Mouse (Mus musculus) effector memory CD4-positive, alpha-beta T cell, adult 5 months (primary cell): Measurements from ENCODE around the gene 2310079G19Rik. TPM values are rescaled to one million over a fixed set of nuclear protein-coding genes. Genes with fewer than 3 reads are reported as not detected.

Source experiments
- polyA plus RNA-seq: library from polyadenylated mRNA; unstranded; fragments of 100-300 nt; shearing (Covaris generic); gene quantifications from one replicate; pipeline ENCODE4 v1.2.1, GENCODE M21; 2017

The 2310079G19Rik gene
- polyA plus RNA-seq, result not detected

DNA sequence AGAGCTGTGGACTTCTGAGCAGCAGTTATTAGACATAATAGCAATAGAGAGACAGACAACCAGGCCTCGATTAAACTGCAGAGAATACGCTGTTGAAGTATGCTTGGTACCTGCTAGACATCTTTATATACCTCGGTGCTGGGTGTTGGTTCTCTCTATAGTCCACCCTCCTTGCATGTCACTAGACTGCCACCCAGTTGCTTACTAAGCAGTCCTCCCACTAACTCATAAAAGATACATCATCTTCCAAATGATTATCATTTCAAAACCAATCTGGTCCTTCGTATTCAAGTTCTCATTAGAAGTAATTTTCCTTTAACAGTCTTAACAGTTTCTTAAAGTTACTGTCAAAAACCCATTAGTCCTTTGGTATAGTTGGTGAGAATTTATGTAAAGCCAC lies at the start of gene 2310079G19Rik:
Gene 2310079G19Rik, minus strand, starts transcription at position 101 of the 400 bp plus-strand sequence.

GRCm38 (mm10) chr16:88671571-88671970 lies 44.1 kb upstream of the 2310079G19Rik start, which contains the start of gene Krtap27-1:
Gene Krtap27-1 (minus strand): TSS chr16:88671671.

GRCm38 (mm10) chr16:88647358-88647846 lies 19.9 kb upstream of the 2310079G19Rik start, which contains the start of gene Krtap26-1:
Gene Krtap26-1 (minus strand): TSS chr16:88647796.

DNA sequence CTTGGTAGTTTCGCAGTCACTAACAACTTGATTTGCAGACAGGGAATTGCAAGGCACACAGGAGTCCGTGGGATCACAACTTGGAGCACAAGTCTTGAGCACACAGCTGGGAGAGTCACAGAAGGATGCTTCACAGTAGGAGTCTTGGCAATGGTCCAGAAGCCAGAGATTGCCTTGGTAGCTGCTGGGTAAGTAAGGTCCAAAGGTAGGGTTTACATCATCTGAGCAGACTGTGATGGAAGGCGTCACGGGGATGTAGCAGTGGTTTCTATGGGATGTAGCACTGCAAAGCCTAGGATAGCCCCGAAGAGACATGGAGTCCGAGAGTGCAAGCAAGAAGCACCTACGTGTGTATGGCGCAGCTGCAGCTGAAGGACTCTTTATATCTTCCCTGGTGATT lies 15.5 kb downstream of the 2310079G19Rik start, which contains the start of gene Krtap24-1:
Gene Krtap24-1, minus strand, starts transcription at position 358 of the 400 bp plus-strand sequence.

Other genes with a start within 250 kb of the 2310079G19Rik start
- gene Cldn17, start 120.7 kb downstream of the 2310079G19Rik start, polyA plus RNA-seq, result not detected
- 0.16 TPM for gene Cldn8, start 64.5 kb downstream of the 2310079G19Rik start, polyA plus RNA-seq
- gene Krtap24-1, start 15.4 kb downstream of the 2310079G19Rik start, polyA plus RNA-seq, result not detected
- not detected for gene Krtap26-1, start 20.1 kb upstream of the 2310079G19Rik start, polyA plus RNA-seq
- gene Krtap27-1, start 44.0 kb upstream of the 2310079G19Rik start, polyA plus RNA-seq, result not detected
- gene 2310061N02Rik, start 80.3 kb upstream of the 2310079G19Rik start, polyA plus RNA-seq, result not detected
- gene Krtap13-1, start 101.2 kb upstream of the 2310079G19Rik start, polyA plus RNA-seq, result not detected
- gene Krtap13, start 124.0 kb upstream of the 2310079G19Rik start, polyA plus RNA-seq, result not detected
- gene 2310034C09Rik, start 131.2 kb upstream of the 2310079G19Rik start, polyA plus RNA-seq, result not detected
- not detected for gene 2310057N15Rik, start 146.5 kb upstream of the 2310079G19Rik start, polyA plus RNA-seq
- gene Gm5965, start 150.2 kb upstream of the 2310079G19Rik start, polyA plus RNA-seq, result not detected
- gene Gm20741, start 184.6 kb upstream of the 2310079G19Rik start, polyA plus RNA-seq, result not detected
- not detected for gene Krtap15, start 192.5 kb upstream of the 2310079G19Rik start, polyA plus RNA-seq
- not detected for gene Krtap14, start 198.5 kb upstream of the 2310079G19Rik start, polyA plus RNA-seq
- gene Krtap19-1, start 241.7 kb upstream of the 2310079G19Rik start, polyA plus RNA-seq, result not detected
- gene Krtap19-2, start 246.6 kb upstream of the 2310079G19Rik start, polyA plus RNA-seq, result not detected